Mouse (Mus musculus): ENCODE results near the gene Rab11a. TPM values are rescaled to one million over a fixed set of nuclear protein-coding genes. Genes with fewer than 3 reads are reported as not detected.
"Not testable (repeated sequence)": the region's sequence is repeated elsewhere in the genome, so short reads cannot be mapped to it uniquely, and the experiment has no call there.

Rab11a gene
- polyA plus RNA-seq, 1 experiment from 2014 or later = 441 TPM

GRCm38 (mm10) chr9:64688015-64688394 lies 49.6 kb downstream of the Rab11a start:
- H3K9ac ChIP-seq = no peak overlapping the region
- no peaks in the 10 kb centered on the region for H3K36me3 ChIP-seq
- H3K4me1 ChIP-seq = 0 out of 2 replicates have a peak, but pooled peaks cover 3% of the 10 kb centered on the region
- H3K27ac ChIP-seq = no peak overlapping the region
- ATAC-seq (ENCODE audit: insufficient read depth, low FRiP score, low read depth) = peak; percentile 38; the same call in 1 of the 2 replicates
- H3K9me3 ChIP-seq = no peaks in the 10 kb centered on the region
- 55% methylated on average over 1 of the region's 1 CpGs for WGBS
- no peaks in the 10 kb centered on the region for H3K27me3 ChIP-seq (replicated peaks)
- no peak overlapping the region for H3K4me2 ChIP-seq
- no peak overlapping the region for H3K4me3 ChIP-seq (replicated peaks)

DNA sequence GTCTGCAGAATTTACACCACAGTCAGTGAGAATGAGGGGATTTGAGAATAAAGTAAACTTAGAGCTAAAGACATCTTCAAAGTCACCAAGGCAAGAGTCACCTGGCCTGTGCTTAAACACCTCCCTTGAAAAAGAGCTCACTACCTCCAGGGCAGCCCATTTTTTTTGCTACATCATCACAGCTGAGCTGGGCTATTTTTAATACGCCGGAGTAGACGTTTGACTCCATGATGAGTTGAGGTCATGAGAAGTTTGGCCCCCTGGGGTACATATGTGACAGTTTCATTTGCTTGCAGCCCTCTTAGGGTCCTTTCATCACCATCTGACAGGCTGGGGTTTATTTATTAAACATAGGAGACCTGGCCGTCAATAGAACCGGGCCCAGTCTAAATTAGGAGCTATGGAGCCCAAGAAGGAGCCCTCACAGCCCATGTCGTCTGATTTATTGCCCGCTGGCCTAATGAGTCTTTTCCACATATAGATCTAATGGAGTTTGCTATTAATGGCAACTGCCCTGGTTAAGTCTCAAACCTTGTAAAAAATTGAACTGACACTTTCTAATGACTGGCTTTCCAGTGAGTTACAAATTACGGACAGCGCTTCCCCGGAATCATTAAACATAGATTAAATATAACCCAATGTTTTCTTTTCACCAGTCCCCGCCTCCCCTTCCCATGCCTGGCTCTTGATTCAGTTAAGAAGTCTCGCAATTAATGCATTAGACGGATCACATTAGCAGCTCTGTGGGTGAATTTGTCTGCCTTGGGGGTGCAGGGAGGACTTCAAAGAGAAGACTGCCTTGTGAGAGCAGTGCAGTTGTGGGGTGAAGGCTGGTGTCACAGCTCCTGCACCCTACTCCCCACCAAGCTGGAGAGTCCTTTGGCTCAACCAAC lies 50.2 kb downstream of the Rab11a start:
- H3K4me1 ChIP-seq = 0 out of 2 replicates have a peak, but pooled peaks cover 3% of the 10 kb centered on the region
- no peak for ATAC-seq (ENCODE audit: insufficient read depth, low FRiP score, low read depth)
- WGBS = 39% methylated on average over 13 of the region's 13 CpGs
- no peaks in the 10 kb centered on the region for H3K27me3 ChIP-seq (replicated peaks)
- no peaks in the 10 kb centered on the region for H3K36me3 ChIP-seq
- no peak overlapping the region for H3K9ac ChIP-seq
- H3K9me3 ChIP-seq = no peaks in the 10 kb centered on the region
- no peak overlapping the region for H3K27ac ChIP-seq
- H3K4me3 ChIP-seq (replicated peaks) = no peak overlapping the region
- H3K4me2 ChIP-seq = no peak overlapping the region

GRCm38 (mm10) chr9:64671341-64672319 lies 65.9 kb downstream of the Rab11a start:
- not testable (repeated sequence) for H3K27ac ChIP-seq, H3K4me2 ChIP-seq
- WGBS = 34% methylated on average over 8 of the region's 11 CpGs

GRCm38 (mm10) chr9:64668001-64668400 lies 69.6 kb downstream of the Rab11a start:
- Histone ChIP-seq H3K27ac (no peak overlapping the region), H3K4me2 (no peak overlapping the region), H3K27me3 (replicated peaks) (no peaks in the 10 kb centered on the region), H3K4me1 (0 out of 2 replicates have a peak, but pooled peaks cover 4% of the 10 kb centered on the region), H3K4me3 (replicated peaks) (no peak overlapping the region), H3K36me3 (no peaks in the 10 kb centered on the region), H3K9me3 (no peaks in the 10 kb centered on the region), H3K9ac (no peak overlapping the region)
- WGBS = 73% methylated on average over 2 of the region's 2 CpGs
- no peak for ATAC-seq (ENCODE audit: insufficient read depth, low FRiP score, low read depth)

More at GRCm38 (mm10) chr9:64671341-64672319, 65.9 kb downstream of the Rab11a start:
- H3K27me3 ChIP-seq (replicated peaks); H3K4me1 ChIP-seq; H3K9me3 ChIP-seq; H3K36me3 ChIP-seq; H3K4me3 ChIP-seq (replicated peaks); H3K9ac ChIP-seq: not testable (repeated sequence)
- ATAC-seq (ENCODE audit: insufficient read depth, low FRiP score, low read depth) = peak; percentile 76; the same call in 1 of the 2 replicates

- Histone ChIP-seq H3K9ac (no peak overlapping the region), H3K36me3 (no peaks in the 10 kb centered on the region), H3K4me1 (0 out of 2 replicates have a peak, but pooled peaks cover 4% of the 10 kb centered on the region), H3K4me3 (replicated peaks) (no peak overlapping the region), H3K4me2 (no peak overlapping the region), H3K9me3 (no peaks in the 10 kb centered on the region), H3K27ac (no peak overlapping the region), H3K27me3 (replicated peaks) (no peaks in the 10 kb centered on the region)
- 9% methylated on average over 5 of the region's 5 CpGs for WGBS
- 0 out of 2 replicates have a peak, but pooled peaks have one; percentile 15 for ATAC-seq (ENCODE audit: insufficient read depth, low FRiP score, low read depth)
Observed at GRCm38 (mm10) chr9:64667513-64667912, 70.0 kb downstream of the Rab11a start.

GRCm38 (mm10) chr9:64666549-64666948 lies 71.0 kb downstream of the Rab11a start:
- Histone ChIP-seq H3K4me2 (no peak overlapping the region), H3K4me3 (replicated peaks) (no peak overlapping the region), H3K9ac (no peak overlapping the region), H3K9me3 (no peaks in the 10 kb centered on the region), H3K27me3 (replicated peaks) (no peaks in the 10 kb centered on the region), H3K27ac (no peak overlapping the region), H3K4me1 (no peaks in the 10 kb centered on the region), H3K36me3 (no peaks in the 10 kb centered on the region)
- WGBS = 32% methylated on average over 4 of the region's 4 CpGs
- no peak for ATAC-seq (ENCODE audit: insufficient read depth, low FRiP score, low read depth)

Small RNA genes within 50 kb of the gene (microRNA-seq; reads per million reads assigned to microRNA genes)
- gene Gm47308 = not detected

Other genes starting within 250 kb of the Rab11a start
- 8.0 and 9.5 TPM in 2 replicates for gene Dennd4a, start 73.6 kb upstream of the Rab11a start, polyA plus RNA-seq (2015; fragmentation: Nextera tagmentation; extraction: Ambion mirVana)
- gene Slc24a1, start 213.8 kb upstream of the Rab11a start, polyA plus RNA-seq (2015; fragmentation: Nextera tagmentation; extraction: Ambion mirVana) = 0.03 and 0.08 TPM in 2 replicates
- 41.5 and 50.0 TPM in 2 replicates for gene Ints14, start 223.1 kb upstream of the Rab11a start, polyA plus RNA-seq (2015; fragmentation: Nextera tagmentation; extraction: Ambion mirVana)